Mouse (Mus musculus) E14TG2a.4 (cell line): ENCODE data around the gene Dlx3.

Source experiments
- CTCF ChIP-seq: conservative IDR thresholded peaks from 2 replicates; pipeline ENCODE4 v1.5.1; 2014; ENCODE audit warnings: low read length
- NANOG ChIP-seq: IDR thresholded peaks from 2 replicates; pipeline ENCODE4 v1.6.1; 2014; ENCODE audit warnings: borderline replicate concordance, low read length, mixed read lengths
- POU5F1 ChIP-seq: IDR thresholded peaks from 2 replicates; pipeline ENCODE4 v1.6.1; 2014; ENCODE audit warnings: low read length, borderline replicate concordance

DNA sequence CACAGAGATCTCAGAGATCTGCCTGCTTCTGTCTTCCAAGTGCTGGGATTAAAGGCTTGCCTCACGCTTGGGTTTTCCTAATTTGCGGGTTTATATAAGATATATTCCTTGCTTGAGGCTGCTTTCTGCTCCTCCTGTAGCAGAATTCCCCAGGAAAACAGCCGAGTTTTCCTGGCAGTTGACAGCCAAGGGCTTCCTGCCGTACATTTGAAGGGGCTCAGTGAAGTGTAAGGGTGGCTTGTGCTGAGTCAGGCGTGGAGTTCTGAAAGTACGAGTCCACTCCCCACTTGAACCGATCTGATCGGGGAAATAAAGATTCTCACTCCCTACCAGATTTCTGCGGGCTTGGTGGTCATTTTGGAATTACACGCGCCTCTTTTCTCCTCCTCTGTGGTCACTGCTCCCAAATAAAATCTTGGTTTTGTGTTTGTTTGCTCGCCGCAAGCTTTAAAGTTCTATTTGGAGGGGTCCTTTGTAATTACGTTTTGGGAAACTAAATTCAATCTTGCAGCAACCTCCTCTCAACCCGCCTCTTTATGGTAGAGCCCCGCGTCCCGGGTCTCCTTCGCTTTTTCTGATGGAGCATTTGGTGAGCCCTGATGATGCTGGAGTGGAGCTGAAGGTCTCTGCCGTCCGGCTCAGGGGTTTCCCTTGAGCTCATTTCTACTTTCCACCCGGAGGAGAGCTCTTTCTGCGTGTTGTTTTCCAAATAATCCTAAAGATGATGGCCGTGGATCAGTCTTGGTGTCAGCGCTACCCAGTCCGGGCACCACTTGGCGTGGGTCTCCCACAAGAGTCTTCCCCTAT lies 29.7 kb downstream of the Dlx3 start:
- TF ChIP-seq NANOG (no peak), CTCF (no peak), POU5F1 (no peak)
